ENCODE assay signal across 8 mouse cellular contexts in genomic region chr2:152048003-152048980, GRCm38 (mm10). TPM values are rescaled to one million over a fixed set of nuclear protein-coding genes. Genes with fewer than 3 reads are reported as not detected.
DNase-seq lines count a peak whose midpoint lies in the region; ATAC-seq and TF ChIP-seq lines count a peak whose summit lies in the region.

No protein-coding gene starts in this region.

- H3K4me3 ChIP-seq in lung, embryonic 16.5 days (ENCODE audit: low read length), result peak overlapping the region; percentile 50
- peak overlapping the region; percentile 56 for H3K4me3 ChIP-seq in hindbrain, postnatal 0 days (ENCODE audit: low read length)

- H3K4me2 ChIP-seq in lung, embryonic 16.5 days (ENCODE audit: low read depth, low read length), result peak overlapping the region; percentile 84
- peak overlapping the region; percentile 96 for H3K4me2 ChIP-seq in hindbrain, postnatal 0 days (ENCODE audit: low read depth, low read length)

- ATAC-seq in lung, embryonic 16.5 days (ENCODE audit: low read depth), result peak; percentile 54; the same call in 1 of the 2 replicates
- peak; percentile 36 for ATAC-seq in hindbrain, postnatal 0 days

- H3K27ac ChIP-seq in lung, embryonic 16.5 days (ENCODE audit: low read length), result no peak overlapping the region
- peak overlapping the region; percentile 58; the same call in 1 of the 2 replicates for H3K27ac ChIP-seq in hindbrain, postnatal 0 days

- peak overlapping the region; percentile 40 for H3K9ac ChIP-seq in lung, embryonic 16.5 days (ENCODE audit: low read length)
- peak overlapping the region; percentile 62 for H3K9ac ChIP-seq in hindbrain, postnatal 0 days (replicated peaks; ENCODE audit: low read length)

- under 1% methylated on average over 75 of the region's 82 CpGs for WGBS in lung, embryonic 16.5 days
- 4% methylated on average over 68 of the region's 82 CpGs for WGBS in hindbrain, postnatal 0 days

- no peak for TF ChIP-seq CTCF in hindbrain, postnatal 0 days (IDR thresholded peaks at IDR 0.05; ENCODE audit: low read depth)

- H3K27me3 ChIP-seq in lung, embryonic 16.5 days (ENCODE audit: control insufficient read depth, insufficient read depth, low read depth, low read length), result peaks cover 54% of the 10 kb centered on the region
- H3K27me3 ChIP-seq in hindbrain, postnatal 0 days (ENCODE audit: insufficient read depth, low read length), result no peaks in the 10 kb centered on the region

- peak; percentile 19 for DNase-seq in adrenal gland, adult 2 months
- no peak for DNase-seq in adrenal gland, adult 18-20 months (ENCODE audit: low spot score in 2 of 2)
- no peak for DNase-seq in lung, postnatal 10 days
- peak; percentile 44 for DNase-seq in hindbrain, postnatal 0 days (ENCODE audit: low spot score)
- peak; percentile 39 for DNase-seq in neural tube, embryonic 10.5 days (ENCODE audit: extremely low spot score, low spot score)
- DNase-seq in frontal cortex, adult 2 months (ENCODE audit: extremely low spot score in 1 of 2, low spot score in 1 of 2), result no peak
- no peak for DNase-seq in cerebellum, adult 11-12 months

- H3K4me1 ChIP-seq in lung, embryonic 16.5 days (replicated peaks; ENCODE audit: control insufficient read depth, insufficient read depth, low read length), result peaks cover 6% of the 10 kb centered on the region
- H3K4me1 ChIP-seq in hindbrain, postnatal 0 days (ENCODE audit: insufficient read depth, low read length), result peaks cover 28% of the 10 kb centered on the region

- H3K36me3 ChIP-seq in lung, embryonic 16.5 days (ENCODE audit: control insufficient read depth, insufficient read depth, low read length), result no peaks in the 10 kb centered on the region
- H3K36me3 ChIP-seq in hindbrain, postnatal 0 days (ENCODE audit: insufficient read depth, low read length), result no peaks in the 10 kb centered on the region

- no peaks in the 10 kb centered on the region for H3K9me3 ChIP-seq in lung, embryonic 16.5 days (ENCODE audit: control insufficient read depth, low read length)
- H3K9me3 ChIP-seq in hindbrain, postnatal 0 days (ENCODE audit: low read length), result no peaks in the 10 kb centered on the region

RNA-seq across cellular contexts. Expression of gene Scrt2, which starts 33.0 kb away (rescaled TPM):
- under 1 TPM; 0.21 to 0.35 TPM for total RNA-seq in adrenal gland, adult 2 months (2021)
- polyA plus RNA-seq in adrenal gland, adult 2 months (2012; rRNA removed), result 0.27 and 0.36 TPM in 2 replicates
- under 1 TPM; 0.36 to 0.58 TPM for total RNA-seq in adrenal gland, adult 18-20 months (2021)
- 0.06 TPM in 1 of 2 replicates, not detected in the other for polyA plus RNA-seq in lung, embryonic 16.5 days (2015; fragmentation: Nextera tagmentation; extraction: Ambion mirVana)
- total RNA-seq in hindbrain, postnatal 0 days (2014; rRNA removed), result 13.3 and 18.4 TPM in 2 replicates
- polyA plus RNA-seq in hindbrain, postnatal 0 days (2015; fragmentation: Nextera tagmentation; extraction: Ambion mirVana), result 4.1 and 4.4 TPM in 2 replicates
- 15.5 and 19.7 TPM in 2 replicates for polyA plus RNA-seq in frontal cortex, adult 2 months (2012; rRNA removed)

RNA-seq across cellular contexts. Expression of gene Slc52a3, which starts 52.0 kb away (rescaled TPM):
- total RNA-seq in adrenal gland, adult 2 months (2021), result 1 to 10 TPM; 3.1 to 5.4 TPM
- 5.7 and 6.9 TPM in 2 replicates for polyA plus RNA-seq in adrenal gland, adult 2 months (2012; rRNA removed)
- 1 to 10 TPM; 3.9 to 5.6 TPM for total RNA-seq in adrenal gland, adult 18-20 months (2021)
- polyA plus RNA-seq in lung, embryonic 16.5 days (2015; fragmentation: Nextera tagmentation; extraction: Ambion mirVana), result 4.7 and 5.9 TPM in 2 replicates
- total RNA-seq in hindbrain, postnatal 0 days (2014; rRNA removed), result 2.7 and 3.1 TPM in 2 replicates
- 2.6 and 2.7 TPM in 2 replicates for polyA plus RNA-seq in hindbrain, postnatal 0 days (2015; fragmentation: Nextera tagmentation; extraction: Ambion mirVana)
- polyA plus RNA-seq in frontal cortex, adult 2 months (2012; rRNA removed), result 3.2 and 3.8 TPM in 2 replicates

RNA-seq across cellular contexts. Expression of gene Srxn1, which starts 57.0 kb away (rescaled TPM):
- total RNA-seq in adrenal gland, adult 2 months (2021), result 100 to 1,000 TPM; 188 to 772 TPM
- 315 and 608 TPM in 2 replicates for polyA plus RNA-seq in adrenal gland, adult 2 months (2012; rRNA removed)
- total RNA-seq in adrenal gland, adult 18-20 months (2021), result 100 to 1,000 TPM; 547 to 673 TPM
- 5.7 and 5.9 TPM in 2 replicates for polyA plus RNA-seq in lung, embryonic 16.5 days (2015; fragmentation: Nextera tagmentation; extraction: Ambion mirVana)
- 51.7 and 54.5 TPM in 2 replicates for total RNA-seq in hindbrain, postnatal 0 days (2014; rRNA removed)
- 26.4 and 26.8 TPM in 2 replicates for polyA plus RNA-seq in hindbrain, postnatal 0 days (2015; fragmentation: Nextera tagmentation; extraction: Ambion mirVana)
- 91.2 and 95.2 TPM in 2 replicates for polyA plus RNA-seq in frontal cortex, adult 2 months (2012; rRNA removed)

Comparison
In these comparisons a context has a peak if more than half of its experiments do, and no peak if none do; other contexts are left out.
1. DNase-seq: peak in adrenal gland, adult 2 months (single experiment), hindbrain, postnatal 0 days (single experiment) and neural tube, embryonic 10.5 days (single experiment); none in adrenal gland, adult 18-20 months (0 of 2), lung, postnatal 10 days (single experiment), frontal cortex, adult 2 months (0 of 2) and cerebellum, adult 11-12 months (single experiment).